Mouse (Mus musculus) spleen, postnatal 36 days (tissue): Measurements from ENCODE around the gene Tnrc18.

Experiments
- DNase-seq, 2 experiments: peaks; one replicate each; pipeline ENCODE4 v3.0.0; 2022; ENCODE audit warnings: low spot score in 2 of 2, mixed read lengths in 1 of 2

The Tnrc18 gene

GRCm38 (mm10) chr5:142810710-142811599 lies 6.5 kb downstream of the Tnrc18 start:
- no peak for DNase-seq

DNA sequence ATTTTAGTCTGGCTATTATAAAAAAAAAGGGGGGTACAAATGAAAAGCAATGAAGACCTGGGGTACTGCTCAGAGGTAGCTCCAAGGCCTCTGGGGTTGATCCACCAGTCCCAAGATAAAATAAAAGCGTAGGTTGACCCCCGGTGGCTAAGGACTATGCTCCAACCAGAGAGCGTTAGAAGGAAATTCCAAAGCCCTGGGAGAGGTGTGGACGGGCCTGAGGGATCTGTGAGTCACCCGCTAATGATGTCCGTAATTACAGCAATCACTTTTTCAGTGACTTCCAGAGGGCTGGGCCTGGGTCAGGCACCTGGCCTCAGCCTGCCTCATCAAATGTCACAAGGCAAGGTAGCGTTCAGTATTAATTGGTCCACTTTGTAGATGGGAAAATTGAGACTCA lies 9.8 kb downstream of the Tnrc18 start:
- DNase-seq: no peak

DNA sequence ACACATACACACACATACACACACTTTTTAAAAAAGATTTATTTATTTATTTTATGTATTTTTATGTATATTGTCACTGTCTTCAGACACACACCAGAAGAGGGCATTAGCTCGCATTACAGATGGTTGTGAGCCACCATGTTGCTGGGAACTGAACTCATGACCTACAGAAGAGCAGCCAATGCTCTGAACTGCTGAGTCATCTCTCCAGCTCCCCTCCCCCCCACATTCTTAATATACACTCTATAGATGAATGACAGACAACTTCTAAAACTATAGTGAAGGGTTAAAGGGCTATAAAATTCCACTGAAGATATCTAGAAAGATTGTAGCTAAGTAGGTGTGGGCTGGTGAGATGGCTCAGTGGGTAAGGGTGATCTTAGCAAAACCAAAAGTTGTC lies 13.7 kb downstream of the Tnrc18 start:
- no peak for DNase-seq

DNA sequence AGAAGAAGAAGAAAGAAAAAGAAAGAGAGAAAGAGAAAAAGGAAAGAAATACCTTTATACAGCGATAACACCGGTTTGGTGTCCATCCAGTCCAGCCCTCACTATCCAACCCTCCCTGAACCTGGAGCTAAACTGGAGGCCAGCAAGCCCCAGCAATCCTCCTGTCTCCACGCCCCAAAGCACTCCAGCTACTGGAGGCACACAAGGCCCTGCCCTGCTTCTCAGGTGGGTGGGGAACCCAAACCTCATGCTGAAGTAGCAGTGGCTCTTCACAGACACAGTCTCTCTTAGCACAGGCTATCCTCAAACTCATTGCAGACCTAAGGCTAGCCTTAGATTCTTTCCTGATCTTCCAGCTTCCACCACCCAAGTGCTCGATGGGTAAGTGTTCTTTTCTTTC lies 14.6 kb downstream of the Tnrc18 start:
- DNase-seq: no peak

- no peak for DNase-seq
These were observed 15.5 kb downstream of the Tnrc18 start for GRCm38 (mm10) chr5:142801977-142802376.

- DNase-seq: no peak
These were observed 16.8 kb downstream of the Tnrc18 start for GRCm38 (mm10) chr5:142800656-142801055.

GRCm38 (mm10) chr5:142800198-142800597 lies 17.3 kb downstream of the Tnrc18 start:
- no peak for DNase-seq

- no peak for DNase-seq
These were observed 18.2 kb downstream of the Tnrc18 start for GRCm38 (mm10) chr5:142799259-142799658.

DNA sequence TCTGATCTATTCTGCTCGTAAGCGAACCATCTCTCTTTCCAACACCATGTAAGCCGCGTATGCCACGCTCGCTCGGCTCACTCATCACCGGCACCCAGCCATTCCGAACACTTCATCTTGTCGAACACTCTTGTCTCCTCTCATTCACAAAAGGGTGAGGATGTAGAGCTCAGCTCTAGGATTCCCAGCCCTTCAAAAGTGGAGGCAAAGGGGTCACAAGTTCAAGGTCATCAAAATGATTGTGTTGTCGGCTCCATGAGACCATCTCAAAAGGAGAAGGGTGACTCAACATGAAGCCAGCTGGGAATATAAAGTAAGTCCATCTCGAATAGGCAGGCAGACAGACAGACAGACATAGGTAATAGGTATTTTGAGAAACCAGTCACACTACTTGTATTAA lies 19.3 kb downstream of the Tnrc18 start:
- no peak for DNase-seq

- no peak for DNase-seq
These were observed 19.8 kb downstream of the Tnrc18 start for GRCm38 (mm10) chr5:142797620-142798019.

DNA sequence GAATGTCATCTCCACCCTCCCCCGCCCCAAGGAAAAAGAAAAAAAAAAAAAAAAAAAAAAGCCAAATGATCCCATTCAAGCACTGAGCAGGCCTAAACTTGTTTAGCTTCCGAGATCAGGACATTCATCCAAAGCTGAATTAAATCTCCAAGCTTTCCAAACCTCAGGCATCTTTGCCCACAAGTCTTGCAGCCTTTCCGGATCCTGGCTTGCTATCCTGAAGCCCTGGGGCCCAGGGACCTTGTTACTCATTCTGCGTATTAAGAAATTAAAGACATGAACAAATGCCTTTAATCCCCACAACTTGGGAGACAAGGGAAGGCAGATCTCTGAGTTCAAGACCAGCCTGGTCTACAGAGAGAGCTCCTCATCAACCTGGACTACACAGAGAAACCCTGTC lies 20.5 kb downstream of the Tnrc18 start:
- DNase-seq: no peak

DNA sequence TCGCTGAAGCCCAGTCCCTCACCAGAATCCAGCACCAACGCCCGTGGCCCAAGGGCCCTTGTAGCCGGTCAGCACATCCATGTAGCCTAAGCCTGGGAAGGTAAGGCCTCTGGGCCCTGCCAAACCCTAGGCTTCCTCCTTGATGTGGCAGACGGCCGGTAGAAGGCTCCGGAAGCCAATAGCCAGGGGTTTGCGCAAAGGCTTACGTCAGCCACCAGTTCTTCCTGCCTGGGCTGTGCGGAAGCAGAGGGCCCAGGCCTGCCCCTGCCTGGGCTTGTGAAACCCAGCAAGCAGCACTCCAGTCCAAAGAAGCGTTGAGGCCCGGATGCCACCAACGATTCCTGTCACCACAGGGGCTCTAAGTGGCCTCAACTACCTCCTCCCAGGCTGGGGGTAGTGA lies 22.9 kb downstream of the Tnrc18 start:
- DNase-seq: peak; percentile 86 to 87

DNA sequence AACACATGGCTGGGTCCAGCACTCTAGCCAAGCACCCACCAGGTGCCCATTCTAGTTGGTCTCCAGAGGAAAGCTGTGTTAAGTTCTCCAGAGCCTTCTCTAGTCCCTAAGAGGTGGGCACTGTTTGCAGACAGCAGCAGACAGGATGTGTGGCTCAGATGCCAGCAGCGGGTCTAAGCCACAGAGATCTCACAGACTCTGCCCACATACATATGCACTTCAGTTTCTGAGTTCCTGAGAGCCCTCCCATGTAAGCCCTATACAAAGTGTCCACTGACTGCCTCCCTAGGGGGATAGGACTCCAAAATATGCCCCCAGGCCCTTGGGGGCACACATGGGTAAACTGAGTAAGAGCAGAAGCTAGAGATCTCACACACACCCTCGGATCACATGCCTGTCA lies 23.3 kb downstream of the Tnrc18 start:
- peak; percentile 64 to 65 for DNase-seq

- DNase-seq: no peak
These were observed 24.9 kb downstream of the Tnrc18 start for GRCm38 (mm10) chr5:142792594-142792993.

DNA sequence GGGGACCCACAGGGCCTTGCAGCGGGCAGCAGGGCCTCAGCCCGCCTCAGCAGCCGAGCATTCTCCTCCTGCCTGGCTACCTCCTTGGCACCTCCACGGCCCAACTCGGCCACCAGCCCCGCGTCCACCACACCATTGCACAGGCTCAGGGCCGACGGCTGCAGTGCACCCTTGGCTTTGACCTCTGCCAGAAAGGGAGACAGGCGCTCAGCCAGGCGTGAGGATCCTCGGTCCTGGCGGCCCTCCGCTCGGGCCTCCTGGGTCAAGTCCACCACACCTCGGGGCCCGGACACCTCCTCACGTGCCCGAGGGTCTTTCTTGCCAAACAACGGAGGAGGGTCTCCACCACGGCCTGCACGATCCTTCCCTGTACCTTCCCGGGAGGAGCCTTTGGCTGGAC lies 29.2 kb downstream of the Tnrc18 start:
- no peak for DNase-seq

GRCm38 (mm10) chr5:142787304-142787905 lies 30.1 kb downstream of the Tnrc18 start:
- no peak for DNase-seq

- DNase-seq: no peak
These were observed 30.8 kb downstream of the Tnrc18 start for GRCm38 (mm10) chr5:142786709-142787108.

DNA sequence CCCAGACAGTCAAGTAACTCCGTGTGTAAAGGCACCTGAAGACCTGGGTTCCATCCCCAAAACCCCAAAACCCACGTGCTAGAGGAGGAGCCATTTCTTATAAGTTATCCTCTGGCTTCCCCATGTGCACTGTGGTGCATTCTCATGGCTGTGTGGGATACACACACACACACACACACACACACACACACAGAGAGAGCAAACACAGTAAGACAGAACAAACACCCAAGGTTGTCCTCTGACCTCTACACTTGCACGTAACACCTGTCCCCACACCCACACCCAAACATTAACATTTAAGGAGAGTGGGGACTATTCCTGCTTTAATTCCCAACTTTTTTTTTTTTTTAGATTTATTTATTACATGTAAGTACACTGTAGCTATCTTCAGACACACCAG lies 31.2 kb downstream of the Tnrc18 start:
- no peak for DNase-seq

DNA sequence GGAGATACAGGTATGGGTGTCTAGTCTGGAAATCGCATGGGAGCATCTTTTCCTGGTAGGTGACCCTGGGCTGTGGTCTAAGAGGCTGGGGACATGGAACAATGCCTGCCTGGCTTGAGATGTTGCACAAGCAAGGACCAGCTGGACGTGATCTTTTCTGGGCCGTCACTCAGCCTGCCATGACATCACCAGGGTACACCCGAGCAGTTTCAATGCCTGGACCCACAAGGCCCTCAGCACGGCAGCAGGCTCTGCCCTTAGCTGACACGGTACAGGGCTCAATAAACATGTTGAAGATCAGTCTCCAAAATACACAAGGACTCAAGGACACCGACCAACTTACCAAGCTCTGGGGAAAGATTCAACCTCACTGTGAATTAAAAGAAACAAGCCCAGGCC lies 34.3 kb downstream of the Tnrc18 start:
- no peak for DNase-seq

GRCm38 (mm10) chr5:142782459-142783141 lies 34.9 kb downstream of the Tnrc18 start:
- DNase-seq: no peak

- DNase-seq: no peak
These were observed 36.9 kb downstream of the Tnrc18 start for GRCm38 (mm10) chr5:142780579-142780978.

DNA sequence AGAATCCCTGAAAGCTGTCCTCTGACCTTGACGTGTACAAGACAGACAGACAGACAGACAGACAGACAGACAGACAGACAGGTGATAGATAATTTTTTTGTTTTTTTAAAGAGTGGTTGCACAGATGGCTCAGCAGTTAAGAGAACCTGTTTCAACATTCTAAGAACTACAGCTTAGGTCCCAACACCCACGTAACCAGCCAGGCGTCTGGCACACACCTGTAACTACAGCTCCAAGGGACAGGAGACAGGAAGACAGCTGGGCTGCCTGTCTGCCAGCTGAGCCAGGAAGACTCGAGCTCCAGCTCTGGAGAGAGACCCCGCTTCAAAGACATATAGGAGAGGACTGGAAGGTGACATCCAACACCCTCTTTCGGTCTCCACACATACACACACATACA lies 38.6 kb downstream of the Tnrc18 start:
- DNase-seq: no peak

DNA sequence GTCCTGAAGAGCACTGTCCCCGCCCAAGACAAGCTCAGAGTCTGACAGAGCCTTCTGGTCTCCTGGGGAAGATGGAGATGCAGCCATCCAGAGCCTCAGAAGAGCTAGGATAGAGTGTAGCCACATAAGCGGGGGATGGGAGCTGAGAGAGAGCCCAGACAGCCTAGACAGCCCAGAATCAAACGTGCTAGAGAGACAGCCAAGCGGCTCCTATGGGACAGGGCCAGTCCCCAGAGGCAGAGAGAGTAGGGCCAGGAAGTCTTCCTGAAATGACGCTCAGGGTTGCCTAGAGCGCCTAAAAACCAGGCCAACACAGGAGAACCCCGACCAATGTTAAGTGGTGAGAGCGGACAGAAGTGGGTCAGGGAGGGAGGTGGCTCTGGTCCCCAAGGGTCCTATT lies 39.3 kb downstream of the Tnrc18 start:
- DNase-seq: no peak
